8 mouse cellular contexts compared by ENCODE assay signal in genomic region chr17:12791420-12791819, GRCm38 (mm10). TPM values are rescaled to one million over a fixed set of nuclear protein-coding genes. Genes with fewer than 3 reads are reported as not detected.
DNase-seq lines count a peak whose midpoint lies in the region; ATAC-seq lines count a peak whose summit lies in the region.

No protein-coding gene starts in this region.

- peak overlapping the region; percentile 92 for H3K27ac ChIP-seq in kidney, embryonic 15.5 days
- peak overlapping the region; percentile 60 for H3K27ac ChIP-seq in midbrain, embryonic 14.5 days (replicated peaks; ENCODE audit: low read depth, low read length)

- peak; percentile 16; the same call in 1 of the 2 replicates for ATAC-seq in kidney, embryonic 15.5 days (replicated peaks; ENCODE audit: low FRiP score)
- ATAC-seq in midbrain, embryonic 14.5 days (ENCODE audit: low FRiP score, low TSS enrichment), result no peak
- no peak for ATAC-seq in megakaryocyte, adult 5-6 weeks (ENCODE audit: poor library complexity, severe bottlenecking)

- 33% methylated on average over 4 of the region's 4 CpGs for WGBS in kidney, embryonic 15.5 days
- 45% methylated on average over 4 of the region's 4 CpGs for WGBS in midbrain, embryonic 14.5 days

- no peak overlapping the region for H3K9ac ChIP-seq in kidney, embryonic 15.5 days
- H3K9ac ChIP-seq in midbrain, embryonic 14.5 days (replicated peaks; ENCODE audit: low read length), result no peak overlapping the region

- H3K4me3 ChIP-seq in kidney, embryonic 15.5 days (replicated peaks), result no peak overlapping the region
- H3K4me3 ChIP-seq in midbrain, embryonic 14.5 days (replicated peaks; ENCODE audit: low read depth, low read length), result no peak overlapping the region

- H3K9me3 ChIP-seq in kidney, embryonic 15.5 days (replicated peaks), result peaks cover 10% of the 10 kb centered on the region
- H3K9me3 ChIP-seq in midbrain, embryonic 14.5 days (ENCODE audit: control insufficient read depth, low read length), result no peaks in the 10 kb centered on the region

- H3K27me3 ChIP-seq in kidney, embryonic 15.5 days, result no peaks in the 10 kb centered on the region
- no peaks in the 10 kb centered on the region; the same call in 1 of the 2 replicates for H3K27me3 ChIP-seq in midbrain, embryonic 14.5 days (ENCODE audit: control insufficient read depth, insufficient read depth, low read length)

- H3K4me1 ChIP-seq in kidney, embryonic 15.5 days, result peaks cover 52% of the 10 kb centered on the region
- H3K4me1 ChIP-seq in midbrain, embryonic 14.5 days (ENCODE audit: control insufficient read depth, insufficient read depth, low read length), result peaks cover 19% of the 10 kb centered on the region

- peaks cover 26% of the 10 kb centered on the region for H3K36me3 ChIP-seq in kidney, embryonic 15.5 days
- H3K36me3 ChIP-seq in midbrain, embryonic 14.5 days (ENCODE audit: control insufficient read depth, insufficient read depth, low read length), result no peaks in the 10 kb centered on the region

- no peak overlapping the region for H3K4me2 ChIP-seq in kidney, embryonic 15.5 days
- H3K4me2 ChIP-seq in midbrain, embryonic 14.5 days (ENCODE audit: low read length), result no peak overlapping the region

- DNase-seq in 3134 (ENCODE audit: extremely low read depth, insufficient read length, low spot score) (peak; percentile 64), adipocyte (ENCODE audit: low spot score) (peak; percentile 80)
- DNase-seq in heart, adult 9 months (ENCODE audit: low spot score in 2 of 2), result peak; percentile 85 to 88
- DNase-seq in midbrain, embryonic 14.5 days, result peak; percentile 8
- no peak for DNase-seq in layer of hippocampus, adult 8-10 months (ENCODE audit: low spot score in 2 of 2)
- DNase-seq in frontal cortex, postnatal 36 days (ENCODE audit: low spot score in 2 of 2), result no peak

RNA-seq across cellular contexts. Expression of gene Igf2r, which starts 22.0 kb away (rescaled TPM):
- polyA plus RNA-seq in kidney, embryonic 15.5 days (2015; fragmentation: Nextera tagmentation; extraction: Ambion mirVana), result 30.1 and 34.6 TPM in 2 replicates
- polyA plus RNA-seq in midbrain, embryonic 14.5 days (2014; fragmentation: Nextera tagmentation; extraction: Ambion mirVana), result 9.2 and 13.4 TPM in 2 replicates
- total RNA-seq in layer of hippocampus, adult 8-10 months (2022), result 10 to 100 TPM; 26.5 to 31.7 (median 27.7) TPM
- 0.69 and 1.9 TPM in 2 replicates for total RNA-seq in megakaryocyte, adult 5-6 weeks (2015)
- total RNA-seq in megakaryocyte, adult 5-6 weeks (2017), result 3.7 and 5.7 TPM in 2 replicates

Comparison
In these comparisons a context has a peak if more than half of its experiments do, and no peak if none do; other contexts are left out.
1. DNase-seq: peak in 3134 (single experiment), adipocyte (single experiment), heart, adult 9 months (2 of 2) and midbrain, embryonic 14.5 days (single experiment); none in layer of hippocampus, adult 8-10 months (0 of 2) and frontal cortex, postnatal 36 days (0 of 2).
2. RNA of gene Igf2r, which starts 22.0 kb away (total RNA-seq): 26.5 to 31.7 TPM in layer of hippocampus, adult 8-10 months; 0.69 to 5.7 TPM in megakaryocyte, adult 5-6 weeks; every median in the first group is over 4 times any median in the second.